Mouse (Mus musculus) hindbrain, embryonic 10.5 days (tissue): ENCODE measurements around the gene Ankrd17. TPM values are rescaled to one million over a fixed set of nuclear protein-coding genes. Genes with fewer than 3 reads are reported as not detected.

Experiments used
- DNase-seq: peaks from one replicate; pipeline ENCODE4 v3.0.0-alpha.2; 2017; ENCODE audit warnings: low spot score
- H3K27ac ChIP-seq: fragments of 300-500 bp; sonication (generic); 2 replicates; pipeline ENCODE4 v1.5.1; 2016; ENCODE audit warnings: mild to moderate bottlenecking, moderate library complexity
- H3K27me3 ChIP-seq: fragments of 300-500 bp; sonication (generic); 2 replicates; pipeline ENCODE4 v1.6.1; 2016; ENCODE audit warnings: mild to moderate bottlenecking; ENCODE audit not compliant: poor library complexity, insufficient read depth, severe bottlenecking
- H3K36me3 ChIP-seq: fragments of 300-500 bp; sonication (generic); 2 replicates; pipeline ENCODE4 v1.6.1; 2016; ENCODE audit warnings: mild to moderate bottlenecking, moderate library complexity
- H3K4me1 ChIP-seq: fragments of 300-500 bp; sonication (generic); replicated peaks from 2 replicates; pipeline ENCODE4 v1.6.1; 2016; ENCODE audit warnings: mild to moderate bottlenecking
- H3K4me3 ChIP-seq: fragments of 300-500 bp; sonication (generic); 2 replicates; pipeline ENCODE4 v1.5.1; 2016; ENCODE audit warnings: mild to moderate bottlenecking, moderate library complexity
- H3K9me3 ChIP-seq: fragments of 300-500 bp; sonication (generic); 2 replicates; pipeline ENCODE4 v1.6.1; 2016; ENCODE audit warnings: mild to moderate bottlenecking, moderate library complexity
- whole genome bisulfite sequencing: fragments of 180-500 bp; shearing (Covaris S2); methylation state at CpG from one replicate; pipeline ENCODE4 v1.1.7; 2016; 5-methylcytosine and 5-hydroxymethylcytosine counted together
- polyA plus RNA-seq: library from polyadenylated mRNA; unstranded; fragments of >200 nt; fragmentation: Nextera tagmentation; extraction: Ambion mirVana; gene quantifications from 2 replicates; pipeline ENCODE4 v1.2.1, GENCODE M21; 2016

Gene Ankrd17
- polyA plus RNA-seq, 1 experiment from 2014 or later: 19.9 TPM

DNA sequence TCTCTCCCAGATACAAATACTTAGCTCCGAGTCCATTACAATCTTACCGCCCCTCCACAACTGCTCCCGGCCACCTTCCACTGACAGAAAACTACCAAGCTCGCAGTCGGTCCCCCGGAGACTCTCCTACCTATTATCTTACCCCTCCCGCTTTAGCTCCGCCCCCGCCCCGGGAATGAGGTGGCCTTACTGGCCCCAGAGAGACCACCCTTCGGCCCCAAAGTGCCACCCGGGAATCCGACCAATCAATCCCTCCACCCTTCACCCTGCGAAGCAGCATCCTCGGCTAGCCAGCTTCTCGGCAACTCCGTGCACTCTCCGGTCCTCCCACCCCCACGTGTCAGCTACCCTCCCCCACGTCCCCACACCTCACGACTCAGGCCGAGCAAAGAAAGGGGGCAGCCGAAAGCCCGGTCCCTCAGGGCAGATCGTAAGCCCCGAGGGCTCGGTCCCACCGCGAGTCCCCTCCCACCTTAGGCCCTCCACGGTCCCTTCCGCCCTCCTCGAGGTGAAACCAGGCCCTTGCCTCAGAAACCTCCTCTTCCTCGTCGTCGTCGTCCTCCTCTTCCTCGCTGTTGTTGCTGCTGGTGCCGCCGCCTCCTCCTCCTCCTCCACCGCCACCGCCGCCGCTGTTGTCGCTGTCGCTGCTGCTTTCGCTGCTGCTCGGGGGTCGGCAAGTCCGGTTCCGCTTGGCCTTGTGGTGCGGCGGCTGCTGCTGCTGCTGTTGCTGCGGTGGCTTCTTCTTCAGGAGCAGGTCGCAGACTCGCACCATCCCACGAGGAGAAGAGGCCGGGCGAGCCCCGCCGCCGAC is 1.0 kb downstream of the Ankrd17 start:
- Histone ChIP-seq H3K27ac (peak overlapping the region; percentile 99), H3K9me3 (no peaks in the 10 kb centered on the region), H3K27me3 (no peaks in the 10 kb centered on the region), H3K36me3 (peaks cover 12% of the 10 kb centered on the region; the same call in 1 of the 2 replicates), H3K4me1 (peaks cover 23% of the 10 kb centered on the region), H3K4me3 (peak overlapping the region; percentile 95)
- DNase-seq: peak; percentile 65
- under 1% methylated on average over 60 of the region's 61 CpGs for WGBS

DNA sequence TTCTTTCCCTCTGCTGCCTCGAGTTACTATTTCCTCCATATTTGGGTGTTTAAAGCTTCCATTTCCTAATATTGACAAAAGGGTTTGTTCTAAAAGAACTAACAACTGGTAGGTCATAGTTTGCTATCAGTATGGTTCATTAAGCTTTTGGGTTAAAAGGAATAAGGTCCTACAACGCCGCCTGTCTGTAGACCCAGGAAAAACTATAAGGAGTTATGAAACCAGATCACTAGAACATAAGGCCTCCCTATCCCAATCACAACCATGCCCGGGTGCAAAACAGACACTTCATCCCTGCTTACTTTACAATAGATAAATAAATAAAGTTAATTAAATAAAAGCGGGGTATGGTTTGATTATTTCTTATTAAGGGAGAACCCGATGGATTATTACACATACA is 1.9 kb downstream of the Ankrd17 start:
- Histone ChIP-seq H3K4me3 (peak overlapping the region; percentile 95), H3K9me3 (no peaks in the 10 kb centered on the region), H3K36me3 (peaks cover 20% of the 10 kb centered on the region), H3K4me1 (peaks cover 23% of the 10 kb centered on the region), H3K27ac (peak overlapping the region; percentile 99; the same call in 1 of the 2 replicates), H3K27me3 (no peaks in the 10 kb centered on the region)
- DNase-seq: peak; percentile 32
- WGBS: 6% methylated on average over 6 of the region's 6 CpGs

DNA sequence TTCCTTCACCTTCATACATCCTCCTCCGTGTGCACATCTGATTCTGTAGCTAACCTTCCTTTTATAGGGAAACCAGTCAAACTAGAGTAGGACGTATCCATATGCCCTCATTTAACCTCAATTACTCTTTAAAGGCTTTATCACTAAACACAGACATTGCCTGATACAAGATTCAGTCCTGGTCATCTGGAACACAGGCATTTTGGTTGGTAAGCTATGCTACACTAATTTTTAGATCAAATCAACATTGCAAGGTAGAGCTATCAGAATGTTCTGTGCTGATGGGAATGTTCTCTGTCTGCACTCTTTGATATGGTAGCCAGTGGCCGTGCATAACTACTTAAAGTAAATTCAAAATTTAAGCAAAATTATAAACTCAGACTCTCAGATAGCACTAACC is 10.6 kb downstream of the Ankrd17 start:
- DNase-seq: no peak
- no peak overlapping the region for H3K4me3 ChIP-seq
- peaks cover 44% of the 10 kb centered on the region for H3K36me3 ChIP-seq
- no peaks in the 10 kb centered on the region for H3K4me1 ChIP-seq
- H3K9me3 ChIP-seq: no peaks in the 10 kb centered on the region
- H3K27ac ChIP-seq: no peak overlapping the region
- no peaks in the 10 kb centered on the region for H3K27me3 ChIP-seq
- WGBS: 94% methylated on average over 3 of the region's 3 CpGs

DNA sequence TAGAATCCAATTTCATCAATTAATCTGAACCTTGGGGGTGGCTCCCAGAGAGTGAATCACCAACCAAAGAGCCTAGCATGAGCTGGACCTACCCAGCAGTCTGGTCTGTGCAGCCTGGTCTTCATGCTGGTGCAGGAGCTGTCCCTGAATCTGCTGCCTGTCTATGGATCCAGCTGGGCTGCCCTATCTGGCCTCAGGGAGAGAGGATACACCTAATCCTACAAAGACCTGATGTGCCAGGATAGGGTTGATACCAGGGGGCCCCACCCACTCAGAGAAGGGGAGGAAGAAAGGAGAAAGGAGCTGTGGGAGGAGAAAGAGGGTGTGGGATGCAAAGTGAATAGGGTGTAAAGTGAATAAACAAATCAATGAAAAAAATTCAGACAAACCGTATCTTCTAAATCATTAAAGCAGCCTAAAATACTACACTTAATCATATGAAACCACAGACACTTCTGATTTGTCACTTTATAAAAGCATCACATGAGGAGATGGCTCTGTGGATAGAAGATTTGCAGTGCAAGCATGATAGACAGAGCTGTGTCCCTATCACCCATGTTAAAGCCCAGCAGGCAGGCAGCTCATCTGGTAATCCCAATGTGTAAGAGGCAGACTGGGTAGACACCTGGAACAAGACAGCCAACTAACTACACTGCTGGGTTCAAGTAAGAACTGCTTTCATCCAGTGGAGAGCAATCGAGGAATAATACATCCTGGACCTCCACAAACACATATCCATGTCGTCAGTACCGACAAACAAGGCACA is 12.6 kb downstream of the Ankrd17 start:
- peaks cover 30% of the 10 kb centered on the region for H3K36me3 ChIP-seq

DNA sequence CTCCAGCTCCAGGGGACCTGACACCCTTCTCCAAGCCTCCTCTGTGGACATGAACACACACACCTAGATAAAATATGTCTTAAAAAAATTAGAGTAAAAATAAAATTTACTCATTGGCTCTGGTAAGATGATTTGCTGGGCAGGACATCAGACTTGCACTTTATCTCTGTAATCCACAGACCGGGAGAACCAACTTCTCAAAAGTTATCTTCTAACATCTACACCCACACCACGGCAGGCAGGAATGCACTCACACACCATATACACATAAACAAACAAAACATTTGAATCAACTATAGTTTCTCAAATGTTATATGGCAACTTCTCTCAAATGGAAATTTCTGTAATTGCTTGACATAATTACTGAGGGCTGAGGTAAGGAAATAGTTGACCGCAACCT is 19.5 kb downstream of the Ankrd17 start:
- 96% methylated on average over 3 of the region's 3 CpGs for WGBS
- Histone ChIP-seq H3K36me3 (0 out of 2 replicates have a peak, but pooled peaks cover 3% of the 10 kb centered on the region), H3K27ac (no peak overlapping the region), H3K9me3 (no peaks in the 10 kb centered on the region), H3K4me1 (no peaks in the 10 kb centered on the region), H3K27me3 (no peaks in the 10 kb centered on the region), H3K4me3 (no peak overlapping the region)
- no peak for DNase-seq

More for the DNA sequence above, 12.6 kb downstream of the Ankrd17 start:
- Histone ChIP-seq H3K27me3 (no peaks in the 10 kb centered on the region), H3K9me3 (no peaks in the 10 kb centered on the region), H3K4me1 (no peaks in the 10 kb centered on the region), H3K27ac (no peak overlapping the region), H3K4me3 (no peak overlapping the region)
- WGBS: 93% methylated on average over 4 of the region's 4 CpGs
- DNase-seq: no peak

DNA sequence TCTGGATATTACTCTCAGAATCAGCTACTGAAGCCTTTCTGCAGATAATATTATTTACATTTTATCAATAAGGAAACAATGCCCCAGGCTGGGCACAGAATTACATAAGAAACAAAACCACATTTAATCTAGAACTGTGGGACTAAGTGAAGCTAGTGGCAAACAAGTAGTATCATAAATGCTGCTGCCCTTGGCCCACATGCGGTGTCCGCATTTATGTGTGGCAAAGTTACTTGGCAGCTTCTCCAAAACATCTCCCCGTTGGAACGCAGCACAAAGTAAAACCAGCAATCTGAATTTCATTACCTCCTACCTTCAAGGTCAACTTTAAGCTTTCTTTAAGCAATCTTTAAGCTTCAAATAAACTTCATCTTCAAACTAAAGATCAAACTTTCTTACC is 25.5 kb downstream of the Ankrd17 start:
- Histone ChIP-seq H3K4me1 (peaks cover 29% of the 10 kb centered on the region), H3K9me3 (no peaks in the 10 kb centered on the region), H3K36me3 (no peaks in the 10 kb centered on the region), H3K4me3 (no peak overlapping the region), H3K27me3 (no peaks in the 10 kb centered on the region), H3K27ac (no peak overlapping the region)
- 85% methylated on average over 4 of the region's 4 CpGs for WGBS
- no peak for DNase-seq

DNA sequence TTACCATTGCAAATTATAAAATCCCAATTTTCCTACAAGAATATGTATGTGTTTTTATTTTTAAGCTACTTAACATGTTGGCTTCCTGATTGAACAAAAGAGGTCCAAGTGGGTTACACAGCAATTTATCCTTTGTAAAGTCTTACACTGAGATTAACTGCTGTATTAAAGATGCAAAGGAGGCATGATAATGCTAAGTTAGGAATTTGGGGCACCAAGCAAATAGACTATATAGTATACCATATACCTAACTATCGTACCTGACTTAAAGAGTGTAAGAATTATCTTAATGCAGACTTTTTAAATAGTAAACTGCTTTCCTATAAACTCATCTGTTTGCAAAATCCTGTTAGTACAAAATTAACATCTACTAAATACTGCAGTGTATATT is 26.4 kb downstream of the Ankrd17 start:
- Histone ChIP-seq H3K4me3 (peak overlapping the region; percentile 33; the same call in 1 of the 2 replicates), H3K27me3 (no peaks in the 10 kb centered on the region), H3K36me3 (no peaks in the 10 kb centered on the region), H3K27ac (no peak overlapping the region), H3K4me1 (peaks cover 29% of the 10 kb centered on the region), H3K9me3 (no peaks in the 10 kb centered on the region)
- no peak for DNase-seq
- WGBS: 90% methylated on average over 1 of the region's 1 CpGs

DNA sequence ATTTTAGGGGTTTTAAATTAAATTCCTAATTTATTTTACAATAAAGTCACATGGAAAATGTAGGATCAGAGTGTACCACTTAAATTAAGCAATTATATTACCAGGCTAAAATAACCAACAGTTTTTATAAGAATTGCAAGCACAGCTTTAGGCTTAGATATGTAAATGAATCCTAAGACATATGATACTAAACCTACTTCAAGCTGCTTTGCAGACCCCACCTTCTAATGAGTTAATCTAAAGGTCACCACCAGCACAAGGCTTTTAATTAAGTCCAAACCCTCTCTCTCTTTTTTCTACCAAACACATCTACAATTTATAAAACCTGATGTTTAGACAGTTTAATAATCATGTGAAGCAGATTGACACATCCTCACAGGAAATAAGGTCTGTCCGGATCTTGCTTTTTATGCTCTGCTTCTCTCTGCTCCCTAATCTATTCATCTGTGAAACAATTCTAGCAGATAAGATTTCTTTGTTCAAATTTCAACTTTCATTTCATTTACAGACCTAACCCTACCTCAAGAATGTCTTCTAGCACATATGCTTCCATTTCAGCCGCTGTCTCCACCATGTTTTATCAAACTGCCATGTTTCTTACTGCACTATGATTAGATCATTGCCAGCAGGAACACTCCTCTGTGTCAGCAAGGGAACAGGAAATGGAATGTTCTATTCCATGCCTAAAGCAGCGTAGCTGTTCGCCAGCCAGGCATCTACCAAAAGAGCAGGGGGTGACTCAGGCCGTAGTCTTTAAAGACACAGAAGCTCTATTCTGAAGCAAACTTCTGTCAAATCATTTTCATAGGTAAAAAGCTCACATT is 27.0 kb downstream of the Ankrd17 start:
- DNase-seq: peak; percentile 29
- no peak overlapping the region; the same call in 1 of the 2 replicates for H3K27ac ChIP-seq
- 36% methylated on average over 5 of the region's 5 CpGs for WGBS
- H3K4me3 ChIP-seq: peak overlapping the region; percentile 33
- no peaks in the 10 kb centered on the region for H3K27me3 ChIP-seq
- no peaks in the 10 kb centered on the region for H3K9me3 ChIP-seq
- no peaks in the 10 kb centered on the region for H3K36me3 ChIP-seq
- peaks cover 29% of the 10 kb centered on the region for H3K4me1 ChIP-seq

DNA sequence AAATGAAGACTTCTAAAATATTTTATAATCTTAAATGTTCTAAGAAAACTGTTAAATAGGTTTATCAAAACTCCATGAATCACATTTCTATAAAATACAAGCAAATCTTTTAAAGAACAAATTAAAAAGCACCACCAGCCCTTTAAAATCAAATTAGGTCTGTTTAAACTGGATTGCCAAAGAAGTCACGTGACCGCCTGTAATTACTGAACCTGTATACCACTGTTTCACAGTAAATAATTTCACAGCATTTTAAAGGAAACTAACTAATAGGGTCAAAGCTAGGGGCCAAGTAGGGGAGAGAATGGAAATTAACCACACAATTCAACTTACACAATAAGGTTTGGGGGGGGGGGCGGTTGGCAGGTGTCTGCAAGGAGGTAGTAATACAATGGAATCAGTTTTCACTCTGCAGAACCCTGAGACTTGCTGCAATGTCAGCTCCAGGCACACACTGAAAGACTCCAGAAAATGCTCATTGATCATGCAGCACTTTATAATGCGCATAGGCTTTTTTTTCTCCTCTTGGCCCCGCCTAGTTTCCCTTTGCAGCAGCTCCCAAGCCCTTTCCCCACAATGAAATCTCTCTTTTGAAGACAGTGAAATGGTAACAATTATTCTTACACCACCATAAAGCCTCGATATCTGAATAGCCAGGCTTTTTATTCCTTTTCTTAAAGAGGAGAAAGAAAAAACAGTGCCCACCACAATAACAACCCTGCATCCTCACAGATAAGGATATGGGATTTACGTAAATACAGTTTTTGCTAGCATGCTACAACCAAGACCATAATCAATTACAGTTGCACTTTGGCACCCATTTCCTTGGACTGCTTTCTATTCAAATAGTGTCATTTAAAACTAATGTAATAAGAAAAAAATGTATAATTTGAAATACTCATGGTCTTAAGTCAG is 27.9 kb downstream of the Ankrd17 start:
- peaks cover 29% of the 10 kb centered on the region for H3K4me1 ChIP-seq
- H3K9me3 ChIP-seq: no peaks in the 10 kb centered on the region
- no peaks in the 10 kb centered on the region for H3K36me3 ChIP-seq
- no peak overlapping the region for H3K27ac ChIP-seq
- peak; percentile 25 for DNase-seq
- peak overlapping the region; percentile 33 for H3K4me3 ChIP-seq
- 52% methylated on average over 7 of the region's 7 CpGs for WGBS
- H3K27me3 ChIP-seq: no peaks in the 10 kb centered on the region

DNA sequence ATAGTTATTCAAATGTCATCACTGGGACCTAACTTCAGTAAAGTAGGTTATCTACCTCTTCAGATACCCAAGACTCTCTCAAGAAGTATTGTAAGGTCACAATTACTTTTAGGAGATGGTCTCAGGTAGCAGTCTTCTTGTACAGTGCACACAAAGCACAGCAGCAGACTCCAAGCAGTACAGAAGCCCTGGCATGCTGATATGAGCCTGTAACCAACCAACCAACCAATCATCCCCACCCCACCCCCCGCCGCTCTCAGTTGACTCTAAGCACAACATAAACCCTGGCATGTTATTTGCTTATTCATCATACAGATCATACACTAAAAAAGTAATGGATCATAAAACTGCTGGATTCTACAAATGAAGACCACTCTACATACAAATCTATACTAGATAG is 33.9 kb downstream of the Ankrd17 start:
- no peak overlapping the region for H3K27ac ChIP-seq
- no peaks in the 10 kb centered on the region for H3K4me1 ChIP-seq
- DNase-seq: no peak
- H3K9me3 ChIP-seq: no peaks in the 10 kb centered on the region
- no peaks in the 10 kb centered on the region for H3K27me3 ChIP-seq
- H3K4me3 ChIP-seq: no peak overlapping the region
- WGBS: 98% methylated on average over 2 of the region's 2 CpGs
- H3K36me3 ChIP-seq: no peaks in the 10 kb centered on the region

DNA sequence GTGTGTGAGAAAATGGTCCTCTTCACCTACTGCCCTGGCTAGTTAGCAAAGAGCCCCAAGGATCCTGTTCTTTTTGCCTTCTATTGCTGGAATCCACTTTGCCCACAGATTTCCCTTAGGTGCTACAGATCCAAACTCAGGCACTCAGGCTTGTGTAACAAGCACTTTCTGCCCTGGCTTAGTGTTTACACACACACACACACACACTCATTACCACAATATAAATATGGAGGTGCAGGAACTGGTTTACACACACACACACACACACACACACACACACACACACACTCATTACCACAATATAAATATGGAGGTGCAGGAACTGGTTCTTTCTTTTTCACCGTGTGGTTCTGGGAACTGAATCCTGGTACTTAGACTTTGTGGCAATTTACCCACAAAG is 35.3 kb downstream of the Ankrd17 start:
- no peaks in the 10 kb centered on the region for H3K36me3 ChIP-seq
- H3K9me3 ChIP-seq: no peaks in the 10 kb centered on the region
- whole genome bisulfite sequencing: 97% methylated on average over 1 of the region's 1 CpGs
- H3K4me3 ChIP-seq: no peak overlapping the region
- DNase-seq: no peak
- H3K27me3 ChIP-seq: no peaks in the 10 kb centered on the region
- H3K4me1 ChIP-seq: no peaks in the 10 kb centered on the region
- H3K27ac ChIP-seq: no peak overlapping the region

DNA sequence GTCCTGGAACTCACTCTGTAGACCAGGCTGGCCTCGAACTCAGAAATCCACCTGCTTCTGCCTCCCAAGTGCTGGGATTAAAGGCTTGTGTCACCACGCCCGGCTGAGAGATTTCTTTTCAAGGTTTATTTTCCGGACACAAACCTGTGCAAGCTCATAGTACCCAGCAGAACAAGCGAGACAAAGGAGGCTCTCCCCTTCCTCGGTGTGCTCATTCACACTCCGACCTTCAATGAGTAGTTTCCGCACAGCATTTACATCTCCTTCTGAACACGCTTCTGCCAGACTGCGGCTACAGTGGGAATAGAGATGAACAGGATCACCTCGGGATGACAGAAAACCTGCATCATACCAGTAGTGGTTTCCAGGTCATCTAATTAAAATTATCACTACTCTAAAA is 68.0 kb downstream of the Ankrd17 start:
- DNase-seq: no peak
- Histone ChIP-seq H3K36me3 (peaks cover 85% of the 10 kb centered on the region), H3K4me1 (no peaks in the 10 kb centered on the region), H3K4me3 (no peak overlapping the region), H3K27me3 (no peaks in the 10 kb centered on the region), H3K27ac (no peak overlapping the region), H3K9me3 (no peaks in the 10 kb centered on the region)
- WGBS: 96% methylated on average over 11 of the region's 11 CpGs
